Mouse (Mus musculus) kidney, postnatal 4 days (tissue): ENCODE results near the gene Dydc1.

Experiments
- DNase-seq, 2 experiments: peaks; one replicate each; pipeline ENCODE4 v3.0.0; 2021; ENCODE audit warnings: mixed read lengths in 2 of 2

The Dydc1 gene

DNA sequence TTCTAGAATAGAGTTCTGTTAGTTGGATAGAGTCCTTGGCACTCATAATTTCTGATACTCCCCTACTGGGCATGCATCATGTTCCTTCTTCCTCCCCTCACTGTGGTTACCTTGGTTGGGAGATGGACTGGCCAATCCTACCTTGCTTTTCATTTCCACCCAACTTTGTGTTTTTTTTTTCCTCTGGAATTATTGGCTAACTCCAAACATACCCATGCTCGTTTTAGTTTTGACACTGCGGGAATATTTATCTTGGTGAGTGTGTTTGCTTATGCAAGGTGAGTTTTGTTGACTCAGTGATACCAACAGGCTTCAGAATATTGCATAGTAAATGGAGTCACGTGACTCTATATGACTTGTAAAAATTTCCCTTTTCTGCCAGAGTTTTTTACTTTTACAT lies 28.0 kb downstream of the Dydc1 start:
- DNase-seq = no peak

DNA sequence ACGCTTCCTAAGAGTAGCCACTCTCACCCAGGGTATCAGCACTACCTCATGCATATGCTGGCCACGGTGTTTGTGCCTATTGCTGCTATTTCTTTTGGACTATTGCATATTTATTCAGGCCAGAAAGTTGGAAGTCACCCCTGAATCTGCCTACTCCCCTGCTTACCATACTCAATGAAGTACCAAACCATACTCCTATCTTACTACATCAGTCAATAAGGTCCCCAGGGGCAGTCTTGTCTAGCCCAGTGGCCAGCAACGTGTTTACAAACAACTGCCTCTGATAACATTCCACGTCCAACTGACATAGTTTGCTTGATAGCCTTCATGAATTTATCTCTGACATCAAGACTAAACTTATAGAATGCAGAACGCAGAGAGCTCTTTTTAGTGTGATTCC lies 28.5 kb downstream of the Dydc1 start:
- no peak for DNase-seq

DNA sequence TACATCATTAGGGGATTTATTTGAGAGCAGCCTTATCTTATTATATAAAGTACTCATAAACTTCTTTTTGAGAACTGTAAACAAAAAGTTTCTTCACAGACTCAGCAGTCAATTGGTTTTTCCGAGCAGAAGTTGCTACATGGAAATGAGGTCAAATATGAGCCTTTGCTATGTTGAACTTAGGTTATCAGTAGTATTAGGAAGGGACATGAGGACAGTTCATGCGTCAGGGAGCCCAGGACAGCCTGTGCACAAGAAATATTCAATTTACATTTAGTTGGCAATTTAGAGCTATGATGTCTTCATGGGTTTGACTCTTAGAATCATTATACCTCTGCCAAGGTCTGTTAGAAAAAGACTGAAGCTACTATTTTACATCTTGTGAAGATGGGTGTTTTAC lies 29.6 kb downstream of the Dydc1 start:
- no peak for DNase-seq

- peak in 1 of 2 experiments; percentile 6 for DNase-seq
Measured at GRCm38 (mm10) chr14:41104853-41105444, 32.2 kb downstream of the Dydc1 start, which contains the start of gene Mat1a. TSS of gene Mat1a (plus strand) at chr14:41105035.

GRCm38 (mm10) chr14:41111031-41111668 lies 38.4 kb downstream of the Dydc1 start:
- DNase-seq = no peak

DNA sequence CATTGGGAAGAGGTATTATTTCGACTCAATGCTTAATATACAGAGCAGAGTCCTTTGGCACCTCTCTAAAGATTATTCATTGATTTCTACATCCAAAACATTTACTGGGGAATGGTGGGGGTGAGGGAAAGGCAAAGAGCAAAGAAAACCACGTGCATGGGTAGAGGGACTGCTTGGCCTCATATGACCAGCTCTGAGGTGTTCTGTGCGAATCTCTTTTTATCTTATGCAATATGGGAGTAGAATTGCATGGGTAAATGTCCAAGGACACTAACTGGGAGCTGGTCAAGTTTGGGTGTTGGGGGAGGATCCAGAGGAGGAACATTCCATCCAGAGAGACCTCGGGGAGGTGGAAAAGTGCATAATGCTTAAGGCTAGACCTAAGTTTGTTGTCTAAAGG lies 40.2 kb downstream of the Dydc1 start:
- no peak for DNase-seq

GRCm38 (mm10) chr14:41116271-41116670 lies 43.6 kb downstream of the Dydc1 start:
- no peak for DNase-seq

- DNase-seq = no peak
Measured at GRCm38 (mm10) chr14:41124683-41125082, 52.0 kb downstream of the Dydc1 start.

- DNase-seq = peak; percentile 35 to 47
Measured at GRCm38 (mm10) chr14:41127997-41128396, 55.3 kb downstream of the Dydc1 start.

DNA sequence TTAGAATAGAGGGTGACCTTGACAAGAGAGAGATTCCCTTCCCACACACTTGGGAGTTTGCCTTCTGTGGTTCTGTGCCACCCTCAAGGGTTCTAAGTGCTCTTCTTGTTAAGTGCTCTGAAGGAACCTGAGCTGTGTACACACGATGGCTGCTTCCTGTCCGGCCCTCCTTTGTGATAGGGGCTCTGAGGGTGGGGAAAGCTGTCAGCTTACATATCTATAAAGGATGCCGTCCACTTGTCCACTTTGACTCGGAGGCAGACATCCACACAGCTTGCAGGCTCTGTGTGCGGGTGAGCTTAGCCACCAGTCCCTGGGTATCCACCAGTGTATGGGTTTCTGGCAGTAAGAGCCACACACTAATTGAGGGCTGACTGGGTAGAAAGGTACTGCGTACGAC lies 58.8 kb downstream of the Dydc1 start, which contains the start of gene Sftpa1:
TSS of gene Sftpa1 (plus strand) at position 243 of the 400 bp plus-strand sequence.
- DNase-seq = no peak

- DNase-seq = no peak
Measured at GRCm38 (mm10) chr14:41137006-41137405, 64.3 kb downstream of the Dydc1 start.

GRCm38 (mm10) chr14:41140686-41141085 lies 68.0 kb downstream of the Dydc1 start:
- no peak for DNase-seq
